In the genomic region with DNA sequence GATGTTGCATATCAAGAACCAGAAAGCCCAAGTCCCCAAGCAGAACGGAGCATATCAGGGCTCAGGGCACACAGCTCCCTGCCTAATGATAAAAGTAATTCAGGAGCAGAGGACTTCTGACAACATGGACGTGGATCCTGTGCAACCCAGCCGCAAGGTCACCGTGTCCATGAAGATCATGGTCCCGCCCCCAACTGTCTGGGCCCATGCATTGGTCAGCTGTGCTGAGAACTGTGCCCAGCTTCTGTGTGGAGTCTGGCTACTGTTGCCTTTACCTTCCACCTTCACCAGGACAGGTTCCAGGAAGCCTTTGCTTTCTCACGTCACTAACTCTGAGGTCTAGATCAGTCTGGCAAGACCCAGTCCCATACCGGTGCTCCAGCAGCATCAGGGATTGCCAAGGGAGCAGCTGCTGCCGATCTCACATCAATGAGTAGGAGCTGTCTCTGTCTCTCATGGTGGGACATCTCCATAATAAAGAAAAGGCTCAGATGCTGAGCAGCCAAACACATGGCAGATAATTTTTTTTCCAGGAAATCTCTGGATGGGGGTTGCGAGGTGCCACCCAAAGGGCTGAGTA, we compare ENCODE assay signal across 19 mouse cellular contexts. TPM values are rescaled to one million over a fixed set of nuclear protein-coding genes. Genes with fewer than 3 reads are reported as not detected.
DNase-seq lines count a peak whose midpoint lies in the region; ATAC-seq and TF ChIP-seq lines count a peak whose summit lies in the region.
"Had no signal": no experiment of that assay in that cellular context is flagged by ENCODE, and none has a peak within 500 bp of the region (broad histone marks: within the 10 kb centered on the region; RNA-seq: fewer than 3 reads in every experiment).

No protein-coding gene starts in this region.

- H3K4me3 ChIP-seq in hindbrain, embryonic 12.5 days = no peak overlapping the region
- no peak overlapping the region for H3K4me3 ChIP-seq in hindbrain, embryonic 13.5 days
- H3K4me3 ChIP-seq in E14TG2a.4 (replicated peaks; ENCODE audit: low read length) = peak overlapping the region; percentile 30
- H3K4me3 ChIP-seq in limb, embryonic 10.5 days = no peak overlapping the region
- H3K4me3 ChIP-seq: kidney, embryonic 15.5 days; lung, embryonic 15.5 days had no signal

- no peaks in the 10 kb centered on the region for H3K9me3 ChIP-seq in hindbrain, embryonic 12.5 days (replicated peaks)
- H3K9me3 ChIP-seq in hindbrain, embryonic 13.5 days = no peaks in the 10 kb centered on the region
- H3K9me3 ChIP-seq in E14TG2a.4 (ENCODE audit: low read length) = peaks cover 10% of the 10 kb centered on the region; the same call in 1 of the 2 replicates
- no peaks in the 10 kb centered on the region for H3K9me3 ChIP-seq in limb, embryonic 10.5 days (replicated peaks)
- H3K9me3 ChIP-seq: kidney, embryonic 15.5 days; lung, embryonic 15.5 days had no signal

- peaks cover 16% of the 10 kb centered on the region for H3K4me1 ChIP-seq in hindbrain, embryonic 12.5 days
- H3K4me1 ChIP-seq in hindbrain, embryonic 13.5 days (replicated peaks) = peaks cover 27% of the 10 kb centered on the region
- H3K4me1 ChIP-seq in E14TG2a.4 (replicated peaks; ENCODE audit: low read depth, low read length) = peaks cover 56% of the 10 kb centered on the region
- H3K4me1 ChIP-seq in limb, embryonic 10.5 days = peaks cover 16% of the 10 kb centered on the region

- no peaks in the 10 kb centered on the region for H3K27me3 ChIP-seq in hindbrain, embryonic 12.5 days
- no peaks in the 10 kb centered on the region for H3K27me3 ChIP-seq in hindbrain, embryonic 13.5 days
- peaks cover 15% of the 10 kb centered on the region for H3K27me3 ChIP-seq in E14TG2a.4 (ENCODE audit: insufficient read depth, low read length)
- H3K27me3 ChIP-seq in limb, embryonic 10.5 days (ENCODE audit: low read depth, poor library complexity, severe bottlenecking) = peaks cover 4% of the 10 kb centered on the region; the same call in 1 of the 2 replicates
- H3K27me3 ChIP-seq: lung, embryonic 15.5 days had no signal

- no peak overlapping the region for H3K9ac ChIP-seq in hindbrain, embryonic 12.5 days
- H3K9ac ChIP-seq in hindbrain, embryonic 13.5 days = no peak overlapping the region
- H3K9ac ChIP-seq: kidney, embryonic 15.5 days; lung, embryonic 15.5 days had no signal

- TF ChIP-seq CTCF in E14TG2a.4 (conservative IDR thresholded peaks at IDR 0.05; ENCODE audit: low read length) = no peak

- ATAC-seq in hindbrain, embryonic 12.5 days (ENCODE audit: low FRiP score) = no peak
- ATAC-seq in hindbrain, embryonic 13.5 days (ENCODE audit: low FRiP score) = no peak
- no peak for ATAC-seq in CD4-positive, CD25-positive, alpha-beta regulatory T cell, adult 4 months
- ATAC-seq: forebrain, embryonic 14.5 days; midbrain, embryonic 16.5 days had no signal

- DNase-seq in ES-CJ7 (ENCODE audit: low read depth, low spot score) = peak; percentile 68
- DNase-seq in limb, embryonic 10.5 days (ENCODE audit: low spot score) = no peak
- DNase-seq in left cerebral cortex, adult 9 months (ENCODE audit: low spot score in 2 of 2) = no peak
- DNase-seq in layer of hippocampus, adult 9-11 months = no peak
- DNase-seq: adrenal gland, adult 2 months; cerebellum, adult 18-20 months; cerebellum, postnatal 36 days; right cerebral cortex, adult 18-20 months; thymus, adult 18-20 months had no signal

- no peaks in the 10 kb centered on the region for H3K36me3 ChIP-seq in hindbrain, embryonic 12.5 days
- H3K36me3 ChIP-seq in hindbrain, embryonic 13.5 days = no peaks in the 10 kb centered on the region
- no peaks in the 10 kb centered on the region for H3K36me3 ChIP-seq in E14TG2a.4 (ENCODE audit: insufficient read depth, low read length)
- no peaks in the 10 kb centered on the region for H3K36me3 ChIP-seq in limb, embryonic 10.5 days
- H3K36me3 ChIP-seq: kidney, embryonic 15.5 days; lung, embryonic 15.5 days had no signal

- no peak overlapping the region for H3K4me2 ChIP-seq in hindbrain, embryonic 12.5 days (replicated peaks)
- H3K4me2 ChIP-seq in hindbrain, embryonic 13.5 days = no peak overlapping the region
- H3K4me2 ChIP-seq: kidney, embryonic 15.5 days; lung, embryonic 15.5 days had no signal

- H3K27ac ChIP-seq in hindbrain, embryonic 12.5 days = peak overlapping the region; percentile 8; the same call in 1 of the 2 replicates
- no peak overlapping the region for H3K27ac ChIP-seq in hindbrain, embryonic 13.5 days
- 0 out of 2 replicates have a peak overlapping the region, but pooled peaks have one; percentile 50 for H3K27ac ChIP-seq in limb, embryonic 10.5 days

- 70% methylated on average over 9 of the region's 9 CpGs for WGBS in hindbrain, embryonic 12.5 days
- 66% methylated on average over 9 of the region's 9 CpGs for WGBS in hindbrain, embryonic 13.5 days
- WGBS in limb, embryonic 10.5 days = 86% methylated on average over 9 of the region's 9 CpGs

RNA-seq across cellular contexts. Expression of a gene that starts 18.7 kb away (rescaled TPM):
- 12.7 and 19.8 TPM in 2 replicates for polyA plus RNA-seq in hindbrain, embryonic 12.5 days (2016; fragmentation: Nextera tagmentation; extraction: Ambion mirVana)
- 7.3 and 7.6 TPM in 2 replicates for polyA plus RNA-seq in hindbrain, embryonic 13.5 days (2015; fragmentation: Nextera tagmentation; extraction: Ambion mirVana)
- polyA plus RNA-seq in limb, embryonic 10.5 days (2016; fragmentation: Nextera tagmentation; extraction: Ambion mirVana) = 2.4 and 2.5 TPM in 2 replicates
- polyA plus RNA-seq in CD4-positive, CD25-positive, alpha-beta regulatory T cell, adult 4 months (2017; shearing (Covaris generic)) = not detected

RNA-seq across cellular contexts. Expression of a gene that starts 23.2 kb away (rescaled TPM):
- polyA plus RNA-seq in hindbrain, embryonic 12.5 days (2016; fragmentation: Nextera tagmentation; extraction: Ambion mirVana) = 90.4 and 105 TPM in 2 replicates
- 57.4 and 63.4 TPM in 2 replicates for polyA plus RNA-seq in hindbrain, embryonic 13.5 days (2015; fragmentation: Nextera tagmentation; extraction: Ambion mirVana)
- polyA plus RNA-seq in limb, embryonic 10.5 days (2016; fragmentation: Nextera tagmentation; extraction: Ambion mirVana) = 10.1 and 17.7 TPM in 2 replicates
- 100 to 1,000 TPM; 243 to 289 TPM for polyA plus RNA-seq in CD4-positive, CD25-positive, alpha-beta regulatory T cell, adult 4 months (2017; shearing (Covaris generic))

RNA-seq across cellular contexts. Expression of a gene that starts 55.3 kb away (rescaled TPM):
- 0.13 TPM in 1 of 2 replicates, not detected in the other for polyA plus RNA-seq in hindbrain, embryonic 12.5 days (2016; fragmentation: Nextera tagmentation; extraction: Ambion mirVana)
- 0.30 and 0.35 TPM in 2 replicates for polyA plus RNA-seq in hindbrain, embryonic 13.5 days (2015; fragmentation: Nextera tagmentation; extraction: Ambion mirVana)
- polyA plus RNA-seq in limb, embryonic 10.5 days (2016; fragmentation: Nextera tagmentation; extraction: Ambion mirVana) = not detected in 2 replicates
- not detected for polyA plus RNA-seq in CD4-positive, CD25-positive, alpha-beta regulatory T cell, adult 4 months (2017; shearing (Covaris generic))
- polyA plus RNA-seq: spleen, adult 2 months; urinary bladder, adult 2 months had no signal
